Mouse (Mus musculus) liver, postnatal 0 days (tissue): ENCODE measurements around the gene Scel.

Experiments used
- CTCF ChIP-seq: sonication (generic); IDR thresholded peaks from 2 replicates; pipeline ENCODE4 v1.5.1; 2016; ENCODE audit warnings: antibody characterized with exemption, low read depth
- EP300 ChIP-seq: IDR thresholded peaks from 2 replicates; pipeline ENCODE4 v1.6.1; 2016; ENCODE audit warnings: antibody characterized with exemption, low read depth, mild to moderate bottlenecking

DNA sequence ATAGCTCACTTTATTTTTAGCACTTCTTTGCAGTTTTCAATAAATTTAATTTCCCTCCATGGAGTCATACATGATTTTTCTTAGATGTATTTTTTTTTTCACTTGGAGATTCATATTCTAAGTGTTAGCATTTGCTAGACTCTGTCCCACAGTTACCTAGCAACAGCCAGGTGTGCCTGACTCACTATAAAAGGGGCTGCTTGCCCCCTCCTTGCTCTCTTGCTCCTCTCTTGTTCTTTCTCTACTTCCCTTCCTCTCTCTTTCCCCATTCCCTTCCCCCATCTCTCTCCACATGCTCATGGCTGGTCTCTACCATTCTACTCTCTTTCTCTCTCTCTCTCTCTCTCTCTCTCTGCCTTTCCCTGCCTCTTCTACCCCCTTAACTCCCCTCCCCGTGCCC is 14.1 kb upstream of the Scel start:
- TF ChIP-seq CTCF (no peak), EP300 (no peak)
